Mouse (Mus musculus): ENCODE measurements around the gene Eif4g1.

DNA sequence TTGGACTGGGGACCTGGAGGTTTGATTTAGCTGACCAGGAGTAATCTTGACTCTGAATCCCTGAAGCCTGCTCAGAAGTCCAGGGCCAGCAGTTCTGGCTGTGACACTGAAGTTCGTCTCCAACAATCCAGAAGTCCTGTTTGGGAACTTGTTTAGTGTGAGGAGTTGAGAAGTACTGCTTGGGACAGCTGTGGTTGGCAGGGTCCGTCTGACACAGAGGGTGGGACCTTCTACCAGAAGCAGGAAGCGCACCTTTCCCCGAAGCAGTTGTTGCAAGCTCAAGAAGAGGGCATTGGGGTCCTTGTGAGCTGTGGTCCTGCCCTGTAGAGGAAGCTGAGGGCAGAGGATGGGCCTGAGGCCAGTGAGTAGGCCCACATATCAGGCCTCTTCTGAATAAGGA is 57.6 kb downstream of the Eif4g1 start:
- TF ChIP-seq CTCF (IDR thresholded peaks at IDR 0.05; ENCODE audit: control insufficient read depth, insufficient read depth, low read length) (no peak), POLR2A (IDR thresholded peaks at IDR 0.05; ENCODE audit: borderline replicate concordance, control insufficient read depth, low read depth, low read length) (no peak)
